Mouse (Mus musculus) thymus, postnatal 10 days (tissue): Measurements from ENCODE around the gene Zdhhc24.

Source experiments
- DNase-seq, 2 experiments: peaks; one replicate each; pipeline ENCODE4 v3.0.0; 2021; ENCODE audit warnings: low spot score in 2 of 2

The Zdhhc24 gene

GRCm38 (mm10) chr19:4877785-4878184, 683 bp upstream of the Zdhhc24 start, which contains the start of gene Actn3:
Actn3 (minus strand) TSS chr19:4877909.
- DNase-seq, result no peak

- DNase-seq, result no peak
Measured at GRCm38 (mm10) chr19:4879324-4879703, 846 bp downstream of the Zdhhc24 start.

DNA sequence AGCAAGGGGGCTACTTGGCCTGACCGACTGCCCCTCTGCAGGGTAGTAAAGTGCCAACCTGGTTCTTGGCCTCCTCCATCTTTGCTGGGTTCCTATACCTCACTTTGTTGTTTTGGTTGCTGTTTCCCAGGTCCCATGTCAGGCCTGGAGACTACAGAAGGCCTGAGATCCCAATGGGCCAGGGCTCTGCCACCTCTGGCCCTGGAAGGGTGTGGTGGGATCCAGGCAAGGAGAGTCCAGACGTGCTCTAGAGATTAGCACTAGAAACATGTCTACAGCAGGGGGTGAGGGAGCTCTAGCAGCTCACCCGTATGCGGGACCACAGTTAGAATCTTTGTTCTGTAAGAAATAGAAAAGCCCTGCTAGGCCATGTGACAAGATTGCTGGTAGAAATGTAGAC, 5.5 kb downstream of the Zdhhc24 start:
- DNase-seq, result no peak

DNA sequence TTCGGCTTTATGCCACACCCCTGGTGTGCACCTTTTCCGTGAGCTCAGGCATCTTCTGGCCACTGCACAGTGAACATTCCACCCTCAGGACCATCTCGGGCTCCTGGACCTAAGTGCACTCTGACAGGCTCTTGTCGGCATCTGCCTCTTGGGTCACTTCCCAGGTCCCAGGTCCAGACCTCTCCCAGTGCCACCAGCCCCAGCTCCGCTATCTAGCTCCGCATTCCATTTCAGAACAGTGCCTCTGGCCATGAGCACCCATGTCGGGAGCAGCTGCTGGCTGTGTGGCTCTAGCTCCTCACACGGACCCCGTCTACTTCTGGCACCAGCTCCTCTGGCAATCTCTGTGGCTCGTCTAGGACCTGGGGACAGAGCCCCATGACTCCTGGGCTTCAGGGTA, 11.3 kb downstream of the Zdhhc24 start:
- DNase-seq, result no peak

DNA sequence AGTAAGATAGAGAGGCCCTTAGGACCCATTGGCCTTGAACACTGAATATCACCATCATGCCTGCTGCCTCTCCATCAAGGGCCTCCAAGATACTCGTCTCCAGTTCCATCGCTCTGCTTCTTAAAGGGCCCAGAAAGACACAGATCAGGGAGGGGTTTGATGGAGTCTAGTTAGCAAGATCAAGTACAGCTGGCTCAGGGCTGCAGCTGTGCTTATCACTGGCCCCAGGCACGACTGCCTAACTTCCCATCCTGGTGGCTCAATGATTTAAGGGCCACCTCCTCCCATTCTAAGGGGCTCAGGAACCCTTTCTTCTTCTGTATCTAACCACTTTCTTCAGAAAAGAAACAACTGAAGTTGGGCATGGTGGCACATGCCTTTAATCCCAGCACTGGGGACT, 13.3 kb downstream of the Zdhhc24 start:
- DNase-seq, result no peak

DNA sequence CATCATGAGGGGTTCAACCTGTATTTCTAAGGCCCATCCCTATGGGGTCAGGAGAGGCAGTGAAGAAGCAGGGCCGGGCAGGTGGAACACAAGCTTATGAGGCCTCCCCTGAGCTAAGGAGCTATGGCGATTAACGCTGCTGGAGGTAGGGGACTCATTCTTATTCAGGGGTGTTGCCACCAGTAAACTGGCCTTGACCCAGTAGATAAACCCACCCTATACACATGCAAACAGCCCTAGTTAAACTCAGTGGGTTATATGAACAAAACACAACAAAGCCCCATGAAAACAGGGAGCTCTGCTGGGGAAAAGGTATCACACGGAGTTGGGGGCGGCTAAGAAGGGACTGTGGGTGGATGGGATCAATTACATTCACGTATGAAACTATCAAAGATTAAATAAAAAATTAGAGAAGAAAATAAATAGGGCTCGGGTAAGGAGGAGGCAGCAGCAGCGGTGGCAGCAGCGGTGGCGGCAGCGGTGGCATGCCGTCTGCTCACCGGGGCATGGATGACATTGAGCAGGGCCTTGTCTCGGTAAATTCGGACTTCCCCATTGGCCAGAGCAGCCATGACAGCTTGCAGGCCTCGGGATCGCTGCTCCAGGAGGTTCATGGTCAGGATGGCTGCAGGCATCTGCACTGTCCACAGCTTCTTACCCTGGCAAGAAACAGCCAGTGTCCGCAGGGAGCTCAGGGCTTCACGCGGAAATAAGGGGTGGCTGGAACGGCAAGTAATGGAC, 18.5 kb downstream of the Zdhhc24 start:
- no peak for DNase-seq

GRCm38 (mm10) chr19:4898972-4899371, 20.5 kb downstream of the Zdhhc24 start:
- DNase-seq, result no peak

GRCm38 (mm10) chr19:4899888-4900287, 21.4 kb downstream of the Zdhhc24 start:
- DNase-seq, result no peak

GRCm38 (mm10) chr19:4905979-4906794, 27.7 kb downstream of the Zdhhc24 start, which contains the start of gene Bbs1:
Bbs1 (minus strand) TSS chr19:4906628.
- DNase-seq, result peak; percentile 58 to 77

GRCm38 (mm10) chr19:4908107-4908506, 29.6 kb downstream of the Zdhhc24 start:
- DNase-seq, result peak in 1 of 2 experiments; percentile 39

DNA sequence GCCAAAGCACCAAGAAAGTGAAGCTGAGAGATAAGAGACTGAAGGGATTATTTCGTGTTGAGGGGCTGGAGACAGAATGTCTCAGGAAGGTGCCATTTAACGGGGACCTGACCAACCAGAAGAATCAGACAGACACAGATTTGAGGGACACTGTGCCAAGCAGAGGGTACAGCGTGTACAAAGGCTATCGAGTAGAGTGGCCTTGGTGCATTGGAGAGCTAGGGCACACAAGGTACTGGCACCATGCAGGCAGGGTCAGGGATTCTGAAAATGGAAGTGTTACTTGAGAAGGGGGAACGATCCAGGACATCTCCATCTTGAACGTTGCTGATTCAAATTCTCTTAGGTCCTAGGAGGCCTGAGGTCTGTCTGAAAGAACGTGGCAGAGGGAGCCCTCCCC, 30.9 kb downstream of the Zdhhc24 start:
- DNase-seq, result no peak

- DNase-seq, result no peak
Measured at GRCm38 (mm10) chr19:4915924-4916603, 37.6 kb downstream of the Zdhhc24 start.

DNA sequence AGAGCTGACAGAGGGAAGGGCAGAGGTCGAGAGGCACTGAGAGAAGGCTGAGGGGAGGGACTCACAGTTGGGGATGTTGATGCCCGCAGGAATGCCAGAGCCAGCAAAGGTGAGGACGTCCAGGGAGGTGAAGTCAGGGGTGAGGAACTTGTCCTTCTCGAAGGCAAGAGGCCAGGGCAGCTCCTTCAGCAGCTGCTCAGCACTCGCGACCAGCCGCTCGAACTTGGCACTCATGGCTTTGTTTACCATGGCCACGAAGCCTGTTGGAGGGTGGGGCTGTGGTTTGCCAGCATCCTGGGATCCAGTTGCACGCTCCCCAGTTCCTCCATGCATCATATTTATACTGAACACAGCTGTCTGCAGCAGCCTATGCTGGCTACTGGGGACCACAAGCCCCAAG, 38.4 kb downstream of the Zdhhc24 start:
- DNase-seq, result no peak

GRCm38 (mm10) chr19:4919652-4920051, 41.2 kb downstream of the Zdhhc24 start:
- DNase-seq, result no peak

DNA sequence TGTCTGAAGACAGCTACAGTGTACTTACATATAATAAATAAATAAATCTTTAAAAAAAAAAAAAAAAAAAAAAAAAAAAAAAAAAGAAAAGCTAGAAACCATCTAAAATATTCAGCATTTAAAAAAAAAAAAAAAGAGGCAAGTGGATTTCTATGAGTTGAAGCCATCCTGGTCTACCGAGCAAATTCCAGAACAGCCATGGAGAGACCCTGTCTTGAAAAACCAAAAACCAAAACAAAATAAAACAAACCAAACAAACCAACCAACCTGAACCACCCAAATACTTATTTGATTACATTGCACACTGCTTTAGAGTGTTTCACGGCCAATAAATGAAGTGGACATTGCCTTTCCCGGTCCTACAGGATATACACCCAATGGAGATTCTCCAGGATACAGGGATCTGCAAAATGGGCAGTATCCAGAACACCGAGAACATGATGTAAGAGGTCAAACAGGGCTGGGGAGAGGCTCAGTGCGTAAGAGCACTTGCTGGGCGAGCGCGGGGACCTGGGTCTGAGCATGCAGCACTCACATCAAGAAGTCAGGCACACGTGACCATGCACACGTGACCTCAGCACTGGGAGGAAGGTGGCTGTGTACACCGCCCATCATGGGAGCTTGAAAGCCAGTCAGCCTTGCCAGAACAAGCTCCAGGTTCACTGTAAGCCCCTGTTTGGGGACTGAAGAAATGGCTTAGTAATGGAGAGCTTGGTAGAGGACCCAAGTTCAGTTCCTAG, 46.8 kb downstream of the Zdhhc24 start:
- DNase-seq, result no peak

GRCm38 (mm10) chr19:4927904-4928531, 49.5 kb downstream of the Zdhhc24 start, which contains the start of gene Dpp3:
Dpp3 (minus strand) TSS chr19:4928287.
- DNase-seq, result peak; percentile 99

DNA sequence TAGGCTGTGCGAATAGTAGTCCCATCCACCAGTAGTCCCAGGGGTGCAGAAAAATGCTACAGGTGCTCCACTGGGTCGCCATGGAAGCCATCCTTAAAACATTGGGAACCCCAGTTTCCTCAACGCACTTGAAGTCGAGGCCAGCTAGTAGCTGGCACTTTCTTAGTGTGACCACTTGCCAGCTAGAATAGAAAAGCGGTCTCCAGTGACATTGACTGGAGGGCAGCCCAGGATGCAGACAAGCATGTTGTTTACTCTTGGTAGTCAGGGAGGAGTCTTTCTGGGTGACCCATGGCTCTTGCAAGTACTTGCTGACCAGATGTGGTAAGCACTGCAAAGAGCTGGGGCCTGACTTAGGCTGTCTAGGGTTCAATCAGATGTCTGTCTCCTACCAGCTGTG, 50.3 kb downstream of the Zdhhc24 start:
- no peak for DNase-seq
